Mouse (Mus musculus): Measurements from ENCODE around the gene Trpv2.

Trpv2 gene

GRCm38 (mm10) chr11:62558961-62559646, 15.2 kb upstream of the Trpv2 start:
- no peak for DNase-seq

- DNase-seq: no peak
Observed at GRCm38 (mm10) chr11:62560463-62561016, 13.7 kb upstream of the Trpv2 start.

GRCm38 (mm10) chr11:62563590-62563989, 10.7 kb upstream of the Trpv2 start:
- no peak for DNase-seq

GRCm38 (mm10) chr11:62565747-62566146, 8.5 kb upstream of the Trpv2 start:
- DNase-seq: no peak

GRCm38 (mm10) chr11:62566211-62566610, 8.1 kb upstream of the Trpv2 start:
- DNase-seq: no peak

- no peak for DNase-seq
Observed at GRCm38 (mm10) chr11:62568300-62568699, 6.0 kb upstream of the Trpv2 start.

- no peak for DNase-seq
Observed at GRCm38 (mm10) chr11:62574703-62575085, 408 bp downstream of the Trpv2 start.

- DNase-seq: peak; percentile 63 to 79
Observed at GRCm38 (mm10) chr11:62575297-62575658, 992 bp downstream of the Trpv2 start.

- DNase-seq: peak; percentile 26 to 48
Observed at GRCm38 (mm10) chr11:62575659-62576438, 1.6 kb downstream of the Trpv2 start.

GRCm38 (mm10) chr11:62576530-62577152, 2.4 kb downstream of the Trpv2 start:
- peak; percentile 68 to 81 for DNase-seq

- DNase-seq: no peak
Observed at GRCm38 (mm10) chr11:62583031-62583430, 8.7 kb downstream of the Trpv2 start.

- no peak for DNase-seq
Observed at GRCm38 (mm10) chr11:62584671-62585206, 10.5 kb downstream of the Trpv2 start.

- no peak for DNase-seq
Observed at GRCm38 (mm10) chr11:62587034-62587433, 12.7 kb downstream of the Trpv2 start.

GRCm38 (mm10) chr11:62589391-62589790, 15.1 kb downstream of the Trpv2 start:
- no peak for DNase-seq

GRCm38 (mm10) chr11:62591026-62591425, 16.7 kb downstream of the Trpv2 start:
- no peak for DNase-seq

GRCm38 (mm10) chr11:62591904-62592575, 17.8 kb downstream of the Trpv2 start:
- no peak for DNase-seq

- no peak for DNase-seq
Observed at GRCm38 (mm10) chr11:62598571-62598970, 24.3 kb downstream of the Trpv2 start.

- DNase-seq: no peak
Observed at GRCm38 (mm10) chr11:62601732-62602618, 27.7 kb downstream of the Trpv2 start.

- peak; percentile 97 for DNase-seq
Observed at GRCm38 (mm10) chr11:62602619-62603311, 28.5 kb downstream of the Trpv2 start.

GRCm38 (mm10) chr11:62603312-62604056, 29.2 kb downstream of the Trpv2 start:
- no peak for DNase-seq

Data from thymus, adult 18-20 months (tissue).